In genomic region chr4:125289031-125289449, GRCm38 (mm10) we compare ENCODE assay signal across 14 mouse cellular contexts.
A peak's percentile ranks its signal among the peaks of the same experiment; 100 is the strongest.
DNase-seq lines count a peak whose midpoint lies in the region; ATAC-seq and TF ChIP-seq lines count a peak whose summit lies in the region.
"Had no signal": no experiment of that assay in that cellular context is flagged by ENCODE, and none has a peak within 500 bp of the region (broad histone marks: within the 10 kb centered on the region; RNA-seq: fewer than 3 reads in every experiment).

No protein-coding gene starts in this region.

- H3K36me3 ChIP-seq in midbrain, embryonic 11.5 days (ENCODE audit: control insufficient read depth, insufficient read depth, low read length) = no peaks in the 10 kb centered on the region
- H3K36me3 ChIP-seq in midbrain, embryonic 10.5 days = no peaks in the 10 kb centered on the region
- no peaks in the 10 kb centered on the region for H3K36me3 ChIP-seq in midbrain, embryonic 13.5 days
- H3K36me3 ChIP-seq in heart, embryonic 10.5 days = no peaks in the 10 kb centered on the region
- no peaks in the 10 kb centered on the region for H3K36me3 ChIP-seq in thymus, adult 2 months (ENCODE audit: control insufficient read depth, insufficient read depth, low read length)
- H3K36me3 ChIP-seq: heart, embryonic 13.5 days had no signal

- H3K4me2 ChIP-seq in midbrain, embryonic 11.5 days = no peak overlapping the region
- H3K4me2 ChIP-seq in midbrain, embryonic 13.5 days (replicated peaks) = no peak overlapping the region
- H3K4me2 ChIP-seq: heart, embryonic 13.5 days had no signal

- H3K9me3 ChIP-seq in midbrain, embryonic 11.5 days (ENCODE audit: control insufficient read depth, low read length) = no peaks in the 10 kb centered on the region
- H3K9me3 ChIP-seq in midbrain, embryonic 10.5 days (replicated peaks) = no peaks in the 10 kb centered on the region
- H3K9me3 ChIP-seq in midbrain, embryonic 13.5 days = peaks cover 3% of the 10 kb centered on the region; the same call in 1 of the 2 replicates
- H3K9me3 ChIP-seq in heart, embryonic 10.5 days = no peaks in the 10 kb centered on the region
- H3K9me3 ChIP-seq: heart, embryonic 13.5 days had no signal

- H3K27ac ChIP-seq in midbrain, embryonic 11.5 days (ENCODE audit: low read depth, low read length) = no peak overlapping the region
- no peak overlapping the region for H3K27ac ChIP-seq in midbrain, embryonic 10.5 days (replicated peaks)
- H3K27ac ChIP-seq in midbrain, embryonic 13.5 days = peak overlapping the region; percentile 35
- no peak overlapping the region for H3K27ac ChIP-seq in heart, embryonic 10.5 days
- no peak overlapping the region for H3K27ac ChIP-seq in thymus, adult 2 months (ENCODE audit: control insufficient read depth, insufficient read depth, low read length)
- H3K27ac ChIP-seq: heart, embryonic 13.5 days; liver, embryonic 14.5 days had no signal

- H3K9ac ChIP-seq in midbrain, embryonic 11.5 days (ENCODE audit: low read length) = no peak overlapping the region
- no peak overlapping the region for H3K9ac ChIP-seq in midbrain, embryonic 13.5 days (replicated peaks)
- H3K9ac ChIP-seq: heart, embryonic 13.5 days; liver, embryonic 14.5 days had no signal

- H3K27me3 ChIP-seq in midbrain, embryonic 11.5 days (ENCODE audit: control insufficient read depth, insufficient read depth, low read length) = no peaks in the 10 kb centered on the region
- H3K27me3 ChIP-seq in midbrain, embryonic 10.5 days (ENCODE audit: low read depth, poor library complexity, severe bottlenecking) = peaks cover 14% of the 10 kb centered on the region
- H3K27me3 ChIP-seq in midbrain, embryonic 13.5 days = peaks cover 15% of the 10 kb centered on the region; the same call in 1 of the 2 replicates
- H3K27me3 ChIP-seq in heart, embryonic 10.5 days (ENCODE audit: insufficient read depth, poor library complexity, severe bottlenecking) = peaks cover 13% of the 10 kb centered on the region; the same call in 1 of the 2 replicates
- no peaks in the 10 kb centered on the region for H3K27me3 ChIP-seq in thymus, adult 2 months (ENCODE audit: control insufficient read depth, insufficient read depth, low read length)

- 54% methylated on average over 6 of the region's 6 CpGs for WGBS in midbrain, embryonic 11.5 days
- 55% methylated on average over 6 of the region's 6 CpGs for WGBS in midbrain, embryonic 10.5 days
- 22% methylated on average over 6 of the region's 6 CpGs for WGBS in midbrain, embryonic 13.5 days
- 59% methylated on average over 6 of the region's 6 CpGs for WGBS in heart, embryonic 10.5 days
- 58% methylated on average over 6 of the region's 6 CpGs for WGBS in thymus, adult 2 months

- TF ChIP-seq POLR2A in thymus, adult 2 months (IDR thresholded peaks at IDR 0.05; ENCODE audit: control insufficient read depth, extremely low read depth, insufficient read depth, low read length, poor library complexity) = no peak

- no peak for ATAC-seq in midbrain, embryonic 11.5 days (ENCODE audit: low FRiP score)
- peak; percentile 78 for ATAC-seq in midbrain, embryonic 13.5 days

- intact Hi-C loops in heart, postnatal 36 days (cut with DNase I) = no loop called here

- H3K4me3 ChIP-seq in midbrain, embryonic 11.5 days (ENCODE audit: low read depth, low read length) = no peak overlapping the region
- H3K4me3 ChIP-seq in midbrain, embryonic 10.5 days = no peak overlapping the region
- H3K4me3 ChIP-seq in midbrain, embryonic 13.5 days (replicated peaks) = no peak overlapping the region
- no peak overlapping the region for H3K4me3 ChIP-seq in heart, embryonic 10.5 days
- no peak overlapping the region for H3K4me3 ChIP-seq in thymus, adult 2 months (ENCODE audit: control insufficient read depth, insufficient read depth, low read length)
- H3K4me3 ChIP-seq: heart, embryonic 13.5 days; myocyte had no signal

- no peaks in the 10 kb centered on the region for H3K4me1 ChIP-seq in midbrain, embryonic 11.5 days (ENCODE audit: control insufficient read depth, insufficient read depth, low read length)
- H3K4me1 ChIP-seq in midbrain, embryonic 10.5 days = peaks cover 13% of the 10 kb centered on the region
- peaks cover 20% of the 10 kb centered on the region for H3K4me1 ChIP-seq in midbrain, embryonic 13.5 days (replicated peaks)
- no peaks in the 10 kb centered on the region for H3K4me1 ChIP-seq in heart, embryonic 10.5 days
- no peaks in the 10 kb centered on the region for H3K4me1 ChIP-seq in thymus, adult 2 months (replicated peaks; ENCODE audit: control insufficient read depth, insufficient read depth, low read length)
- H3K4me1 ChIP-seq: heart, embryonic 13.5 days had no signal

- DNase-seq in midbrain, embryonic 11.5 days (ENCODE audit: low spot score, missing footprints) = peak; percentile 80
- DNase-seq in midbrain, embryonic 10.5 days (ENCODE audit: low spot score) = no peak
- peak; percentile 49 to 54 for DNase-seq in frontal cortex, postnatal 10 days (ENCODE audit: low spot score in 2 of 2)
- peak; percentile 39 for DNase-seq in right cerebral cortex, postnatal 4 days
- no peak for DNase-seq in heart, embryonic 10.5 days (ENCODE audit: low spot score)
- DNase-seq in thymus, adult 2 months = no peak
- DNase-seq in heart, postnatal 36 days = no peak
- DNase-seq: adrenal gland, postnatal 14 days; cerebellum, postnatal 36 days; kidney, postnatal 10 days had no signal

- no peak for TF ChIP-seq CTCF in thymus, adult 2 months (IDR thresholded peaks at IDR 0.05; ENCODE audit: borderline replicate concordance, control insufficient read depth, extremely low read depth, insufficient read depth, low read length, poor library complexity)

Comparison
In these comparisons a context has a peak if more than half of its experiments do, and no peak if none do; other contexts are left out.
1. DNase-seq: peak in midbrain, embryonic 11.5 days (single experiment), frontal cortex, postnatal 10 days (2 of 2) and right cerebral cortex, postnatal 4 days (single experiment); none in midbrain, embryonic 10.5 days (single experiment), heart, embryonic 10.5 days (single experiment), thymus, adult 2 months (single experiment) and heart, postnatal 36 days (0 of 2).